In the genomic region with DNA sequence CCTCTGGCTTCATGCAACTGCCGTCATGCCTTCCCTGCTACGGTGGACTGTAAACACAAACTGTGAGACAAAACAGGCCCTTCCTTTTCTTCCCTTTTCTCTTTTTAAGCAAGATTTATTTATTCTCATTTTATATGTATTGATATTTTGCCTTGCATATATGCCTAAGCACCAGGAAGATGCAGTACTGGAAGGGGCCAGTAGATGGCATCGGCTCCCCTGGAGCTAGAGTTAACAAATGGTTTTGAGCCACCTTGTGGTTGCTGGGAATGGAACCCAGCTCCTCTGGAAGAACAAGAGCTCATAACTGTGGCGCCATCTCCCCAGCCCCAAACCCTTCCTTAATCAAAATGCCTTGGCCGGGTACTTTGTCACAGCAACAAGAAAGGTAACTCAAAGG, we compare ENCODE assay signal across 8 mouse cellular contexts. TPM values are rescaled to one million over a fixed set of nuclear protein-coding genes. Genes with fewer than 3 reads are reported as not detected.
DNase-seq lines count a peak whose midpoint lies in the region; ATAC-seq and TF ChIP-seq lines count a peak whose summit lies in the region.
"Had no signal": no experiment of that assay in that cellular context is flagged by ENCODE, and none has a peak within 500 bp of the region (broad histone marks: within the 10 kb centered on the region; RNA-seq: fewer than 3 reads in every experiment).

No protein-coding gene starts in this region.

- TF ChIP-seq EP300 in ES-Bruce4 (IDR thresholded peaks at IDR 0.05; ENCODE audit: insufficient read depth, low read depth, low read length), result no peak

- WGBS in kidney, postnatal 0 days, result 89% methylated on average over 5 of the region's 5 CpGs
- WGBS in bone marrow, adult 2 months, result 79% methylated on average over 5 of the region's 5 CpGs
- 69% methylated on average over 5 of the region's 5 CpGs for WGBS in limb, embryonic 10.5 days

- TF ChIP-seq CTCF in kidney, postnatal 0 days (IDR thresholded peaks at IDR 0.05; ENCODE audit: low read depth), result peak; percentile 68
- peak; percentile 84 for TF ChIP-seq CTCF in ES-Bruce4 (IDR thresholded peaks at IDR 0.05; ENCODE audit: low read depth, low read length)
- TF ChIP-seq CTCF in bone marrow, adult 2 months (IDR thresholded peaks at IDR 0.05; ENCODE audit: control insufficient read depth, insufficient read depth, low read length), result peak; percentile 65

- H3K4me1 ChIP-seq in kidney, postnatal 0 days (replicated peaks; ENCODE audit: insufficient read depth, low read length), result no peaks in the 10 kb centered on the region
- H3K4me1 ChIP-seq in ES-Bruce4 (ENCODE audit: control insufficient read depth, insufficient read depth, low read length), result peaks cover 4% of the 10 kb centered on the region
- peaks cover 3% of the 10 kb centered on the region; the same call in 1 of the 2 replicates for H3K4me1 ChIP-seq in bone marrow, adult 2 months (ENCODE audit: control insufficient read depth, insufficient read depth, low read length)
- no peaks in the 10 kb centered on the region for H3K4me1 ChIP-seq in limb, embryonic 10.5 days

- H3K27ac ChIP-seq in kidney, postnatal 0 days, result no peak overlapping the region
- H3K27ac ChIP-seq in ES-Bruce4 (ENCODE audit: insufficient read depth, low read length), result no peak overlapping the region
- no peak overlapping the region for H3K27ac ChIP-seq in bone marrow, adult 2 months (ENCODE audit: control insufficient read depth, insufficient read depth, low read depth, low read length, poor library complexity)
- H3K27ac ChIP-seq in limb, embryonic 10.5 days, result no peak overlapping the region
- H3K27ac ChIP-seq: macrophage had no signal

- no peak for ATAC-seq in kidney, postnatal 0 days (replicated peaks; ENCODE audit: low FRiP score, low read depth)

- DNase-seq in kidney, postnatal 0 days (ENCODE audit: low spot score), result no peak
- DNase-seq in kidney, postnatal 14 days, result no peak
- DNase-seq in limb, embryonic 10.5 days (ENCODE audit: low spot score), result peak; percentile 64
- DNase-seq in thymus, postnatal 25 days, result peak; percentile 44
- DNase-seq in frontal cortex, postnatal 36 days (ENCODE audit: low spot score in 2 of 2), result no peak

- no peak overlapping the region for H3K4me2 ChIP-seq in kidney, postnatal 0 days (ENCODE audit: low read length)

- no peaks in the 10 kb centered on the region for H3K36me3 ChIP-seq in kidney, postnatal 0 days (ENCODE audit: insufficient read depth, low read length)
- H3K36me3 ChIP-seq in ES-Bruce4 (ENCODE audit: control insufficient read depth, insufficient read depth, low read length, poor library complexity, severe bottlenecking), result no peaks in the 10 kb centered on the region
- H3K36me3 ChIP-seq in limb, embryonic 10.5 days, result no peaks in the 10 kb centered on the region

- H3K9me3 ChIP-seq in kidney, postnatal 0 days (replicated peaks; ENCODE audit: low read length), result no peaks in the 10 kb centered on the region
- no peaks in the 10 kb centered on the region for H3K9me3 ChIP-seq in ES-Bruce4 (replicated peaks; ENCODE audit: control insufficient read depth, insufficient read depth, low read length, poor library complexity, severe bottlenecking)
- no peaks in the 10 kb centered on the region for H3K9me3 ChIP-seq in limb, embryonic 10.5 days (replicated peaks)

- no peaks in the 10 kb centered on the region for H3K27me3 ChIP-seq in kidney, postnatal 0 days (ENCODE audit: insufficient read depth, low read length)
- no peaks in the 10 kb centered on the region for H3K27me3 ChIP-seq in ES-Bruce4 (ENCODE audit: control insufficient read depth, insufficient read depth, low read length, poor library complexity, severe bottlenecking)
- H3K27me3 ChIP-seq in limb, embryonic 10.5 days (ENCODE audit: low read depth, poor library complexity, severe bottlenecking), result no peaks in the 10 kb centered on the region

- no peak overlapping the region for H3K4me3 ChIP-seq in kidney, postnatal 0 days (replicated peaks; ENCODE audit: low read depth, low read length)
- H3K4me3 ChIP-seq in ES-Bruce4 (ENCODE audit: low read depth, low read length), result no peak overlapping the region
- H3K4me3 ChIP-seq in bone marrow, adult 2 months (replicated peaks; ENCODE audit: control insufficient read depth, low read depth, low read length), result no peak overlapping the region
- H3K4me3 ChIP-seq in limb, embryonic 10.5 days, result no peak overlapping the region

- TF ChIP-seq POLR2A in ES-Bruce4 (IDR thresholded peaks at IDR 0.05; ENCODE audit: insufficient read depth, low read length), result no peak
- TF ChIP-seq POLR2A in bone marrow, adult 2 months (IDR thresholded peaks at IDR 0.05; ENCODE audit: borderline replicate concordance, control insufficient read depth, low read depth, low read length), result no peak

- H3K9ac ChIP-seq in kidney, postnatal 0 days (ENCODE audit: low read depth, low read length), result no peak overlapping the region
- no peak overlapping the region for H3K9ac ChIP-seq in ES-Bruce4 (ENCODE audit: low read depth, poor library complexity, severe bottlenecking)

RNA-seq across cellular contexts. Expression of a gene that starts 12.5 kb away (rescaled TPM):
- not detected in 2 replicates for polyA plus RNA-seq in kidney, postnatal 0 days (2015; fragmentation: Nextera tagmentation; extraction: Ambion mirVana)
- not detected in 2 replicates for polyA plus RNA-seq in ES-Bruce4 (2011; ENCODE audit: insufficient read depth, insufficient read length, low read depth, missing spikeins)
- polyA plus RNA-seq in bone marrow, adult 2 months (2011; ENCODE audit: insufficient read depth, insufficient read length, low replicate concordance, missing spikeins), result not detected in 2 replicates
- polyA plus RNA-seq in limb, embryonic 10.5 days (2016; fragmentation: Nextera tagmentation; extraction: Ambion mirVana), result not detected in 2 replicates
- polyA plus RNA-seq: macrophage had no signal

RNA-seq across cellular contexts. Expression of a gene that starts 29.9 kb away (rescaled TPM):
- polyA plus RNA-seq in kidney, postnatal 0 days (2015; fragmentation: Nextera tagmentation; extraction: Ambion mirVana), result 0.34 and 0.52 TPM in 2 replicates
- 16.2 and 17.6 TPM in 2 replicates for polyA plus RNA-seq in ES-Bruce4 (2011; ENCODE audit: insufficient read depth, insufficient read length, low read depth, missing spikeins)
- 1.7 TPM in 1 of 2 replicates, not detected in the other for polyA plus RNA-seq in bone marrow, adult 2 months (2011; ENCODE audit: insufficient read depth, insufficient read length, low replicate concordance, missing spikeins)
- polyA plus RNA-seq in limb, embryonic 10.5 days (2016; fragmentation: Nextera tagmentation; extraction: Ambion mirVana), result 1.2 and 1.3 TPM in 2 replicates
- polyA plus RNA-seq: macrophage had no signal

RNA-seq across cellular contexts. Expression of a gene that starts 32.2 kb away (rescaled TPM):
- polyA plus RNA-seq in kidney, postnatal 0 days (2015; fragmentation: Nextera tagmentation; extraction: Ambion mirVana), result 0.57 and 0.60 TPM in 2 replicates
- 0.61 and 0.68 TPM in 2 replicates for polyA plus RNA-seq in ES-Bruce4 (2011; ENCODE audit: insufficient read depth, insufficient read length, low read depth, missing spikeins)
- polyA plus RNA-seq in bone marrow, adult 2 months (2011; ENCODE audit: insufficient read depth, insufficient read length, low replicate concordance, missing spikeins), result 0.74 TPM in 1 of 2 replicates, not detected in the other
- 0.10 and 0.19 TPM in 2 replicates for polyA plus RNA-seq in limb, embryonic 10.5 days (2016; fragmentation: Nextera tagmentation; extraction: Ambion mirVana)
- polyA plus RNA-seq: macrophage had no signal

RNA-seq across cellular contexts. Expression of a gene that starts 56.6 kb away (rescaled TPM):
- 147 and 155 TPM in 2 replicates for polyA plus RNA-seq in kidney, postnatal 0 days (2015; fragmentation: Nextera tagmentation; extraction: Ambion mirVana)
- polyA plus RNA-seq in ES-Bruce4 (2011; ENCODE audit: insufficient read depth, insufficient read length, low read depth, missing spikeins), result 114 and 120 TPM in 2 replicates
- polyA plus RNA-seq in bone marrow, adult 2 months (2011; ENCODE audit: insufficient read depth, insufficient read length, low replicate concordance, missing spikeins), result 24.7 and 37.1 TPM in 2 replicates
- polyA plus RNA-seq in limb, embryonic 10.5 days (2016; fragmentation: Nextera tagmentation; extraction: Ambion mirVana), result 117 and 118 TPM in 2 replicates

Comparison
In these comparisons a context has a peak if more than half of its experiments do, and no peak if none do; other contexts are left out.
1. DNase-seq: peak in limb, embryonic 10.5 days (single experiment) and thymus, postnatal 25 days (single experiment); none in kidney, postnatal 0 days (single experiment), kidney, postnatal 14 days (single experiment) and frontal cortex, postnatal 36 days (0 of 2).
2. Peak in every context shown above with its lines, with median percentiles within 50 percentile points of each other: CTCF ChIP-seq.